ENCODE assay signal across 24 mouse cellular contexts in the genomic region with DNA sequence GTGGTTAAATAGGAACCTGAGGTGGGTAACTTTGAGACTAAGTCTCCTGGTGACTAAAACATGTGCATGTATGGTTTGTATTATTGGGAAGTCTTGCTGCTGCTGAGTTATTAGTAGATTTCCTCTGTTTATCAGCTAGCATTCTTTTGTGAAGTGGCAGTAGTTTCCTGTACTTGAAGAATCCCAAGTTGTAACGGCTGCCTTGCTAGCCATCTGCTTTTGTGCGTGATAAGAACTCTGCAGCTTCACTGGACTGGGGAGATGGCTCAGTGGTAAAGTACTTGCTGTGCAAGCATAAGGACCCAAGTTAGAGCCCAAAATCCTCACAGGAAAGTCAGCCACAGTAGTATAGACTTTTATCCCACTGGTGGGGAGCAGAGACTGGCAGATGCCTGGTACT. TPM values are rescaled to one million over a fixed set of nuclear protein-coding genes. Genes with fewer than 3 reads are reported as not detected.
DNase-seq lines count a peak whose midpoint lies in the region; ATAC-seq and TF ChIP-seq lines count a peak whose summit lies in the region.
"Had no signal": no experiment of that assay in that cellular context is flagged by ENCODE, and none has a peak within 500 bp of the region (broad histone marks: within the 10 kb centered on the region; RNA-seq: fewer than 3 reads in every experiment).

No protein-coding gene starts in this region.

- WGBS in heart, embryonic 15.5 days = 24% methylated on average over 2 of the region's 2 CpGs
- WGBS in heart, embryonic 10.5 days = 28% methylated on average over 2 of the region's 2 CpGs
- 86% methylated on average over 2 of the region's 2 CpGs for WGBS in midbrain, embryonic 11.5 days
- 93% methylated on average over 2 of the region's 2 CpGs for WGBS in midbrain, embryonic 14.5 days
- WGBS in liver, embryonic 15.5 days (ENCODE audit: insufficient replicate concordance) = 28% methylated on average over 2 of the region's 2 CpGs
- 89% methylated on average over 2 of the region's 2 CpGs for WGBS in cerebellum, adult 2 months

- no peak for TF ChIP-seq POLR2A in cerebellum, adult 2 months (IDR thresholded peaks at IDR 0.05; ENCODE audit: borderline replicate concordance, insufficient read depth, low read length)

- peaks cover 8% of the 10 kb centered on the region for H3K4me1 ChIP-seq in heart, embryonic 15.5 days (replicated peaks)
- peaks cover 8% of the 10 kb centered on the region; the same call in 1 of the 2 replicates for H3K4me1 ChIP-seq in heart, embryonic 10.5 days
- H3K4me1 ChIP-seq in midbrain, embryonic 11.5 days (ENCODE audit: control insufficient read depth, insufficient read depth, low read length) = peaks cover 2% of the 10 kb centered on the region
- peaks cover 2% of the 10 kb centered on the region for H3K4me1 ChIP-seq in midbrain, embryonic 14.5 days (ENCODE audit: control insufficient read depth, insufficient read depth, low read length)
- peaks cover 19% of the 10 kb centered on the region for H3K4me1 ChIP-seq in liver, embryonic 15.5 days (replicated peaks)
- no peaks in the 10 kb centered on the region; the same call in 1 of the 2 replicates for H3K4me1 ChIP-seq in cerebellum, adult 2 months (ENCODE audit: control insufficient read depth, insufficient read depth, low read length)

- H3K9ac ChIP-seq in heart, embryonic 15.5 days = no peak overlapping the region
- H3K9ac ChIP-seq in midbrain, embryonic 11.5 days (ENCODE audit: low read length) = no peak overlapping the region
- H3K9ac ChIP-seq in midbrain, embryonic 14.5 days (replicated peaks; ENCODE audit: low read length) = no peak overlapping the region
- H3K9ac ChIP-seq in liver, embryonic 15.5 days = no peak overlapping the region
- H3K9ac ChIP-seq: hindbrain, embryonic 15.5 days; kidney, embryonic 15.5 days; midbrain, embryonic 12.5 days; stomach, embryonic 15.5 days had no signal

- H3K9me3 ChIP-seq in heart, embryonic 15.5 days (replicated peaks) = no peaks in the 10 kb centered on the region
- no peaks in the 10 kb centered on the region for H3K9me3 ChIP-seq in heart, embryonic 10.5 days
- H3K9me3 ChIP-seq in midbrain, embryonic 11.5 days (ENCODE audit: control insufficient read depth, low read length) = no peaks in the 10 kb centered on the region
- H3K9me3 ChIP-seq in midbrain, embryonic 14.5 days (ENCODE audit: control insufficient read depth, low read length) = no peaks in the 10 kb centered on the region
- H3K9me3 ChIP-seq in liver, embryonic 15.5 days (replicated peaks) = no peaks in the 10 kb centered on the region
- H3K9me3 ChIP-seq: forebrain, embryonic 10.5 days; hindbrain, embryonic 15.5 days; kidney, embryonic 15.5 days; midbrain, embryonic 12.5 days; stomach, embryonic 15.5 days had no signal

- no peak for TF ChIP-seq CTCF in cerebellum, adult 2 months (IDR thresholded peaks at IDR 0.05; ENCODE audit: borderline replicate concordance, insufficient read depth, low read depth, low read length)

- H3K4me3 ChIP-seq in heart, embryonic 15.5 days = no peak overlapping the region
- no peak overlapping the region for H3K4me3 ChIP-seq in heart, embryonic 10.5 days
- H3K4me3 ChIP-seq in midbrain, embryonic 11.5 days (ENCODE audit: low read depth, low read length) = no peak overlapping the region
- no peak overlapping the region for H3K4me3 ChIP-seq in midbrain, embryonic 14.5 days (replicated peaks; ENCODE audit: low read depth, low read length)
- no peak overlapping the region for H3K4me3 ChIP-seq in liver, embryonic 15.5 days (replicated peaks)
- H3K4me3 ChIP-seq in cerebellum, adult 2 months (replicated peaks; ENCODE audit: insufficient read depth, low read depth, low read length) = no peak overlapping the region
- H3K4me3 ChIP-seq: forebrain, embryonic 10.5 days; heart, adult 2 months; hindbrain, embryonic 15.5 days; kidney, embryonic 15.5 days; midbrain, embryonic 12.5 days; stomach, embryonic 15.5 days had no signal

- H3K36me3 ChIP-seq in heart, embryonic 15.5 days = peaks cover 61% of the 10 kb centered on the region
- peaks cover 65% of the 10 kb centered on the region for H3K36me3 ChIP-seq in heart, embryonic 10.5 days
- H3K36me3 ChIP-seq in midbrain, embryonic 11.5 days (ENCODE audit: control insufficient read depth, insufficient read depth, low read length) = peaks cover 19% of the 10 kb centered on the region
- peaks cover 78% of the 10 kb centered on the region for H3K36me3 ChIP-seq in midbrain, embryonic 14.5 days (ENCODE audit: control insufficient read depth, insufficient read depth, low read length)
- H3K36me3 ChIP-seq in liver, embryonic 15.5 days (replicated peaks) = peaks cover 65% of the 10 kb centered on the region

- H3K27me3 ChIP-seq in heart, embryonic 15.5 days = no peaks in the 10 kb centered on the region
- no peaks in the 10 kb centered on the region for H3K27me3 ChIP-seq in heart, embryonic 10.5 days (ENCODE audit: insufficient read depth, poor library complexity, severe bottlenecking)
- H3K27me3 ChIP-seq in midbrain, embryonic 11.5 days (ENCODE audit: control insufficient read depth, insufficient read depth, low read length) = no peaks in the 10 kb centered on the region
- H3K27me3 ChIP-seq in midbrain, embryonic 14.5 days (ENCODE audit: control insufficient read depth, insufficient read depth, low read length) = no peaks in the 10 kb centered on the region
- no peaks in the 10 kb centered on the region for H3K27me3 ChIP-seq in liver, embryonic 15.5 days
- no peaks in the 10 kb centered on the region for H3K27me3 ChIP-seq in cerebellum, adult 2 months (ENCODE audit: control insufficient read depth, insufficient read depth, low read length)
- H3K27me3 ChIP-seq: hindbrain, embryonic 15.5 days; kidney, embryonic 15.5 days; midbrain, embryonic 12.5 days; Patski; stomach, embryonic 15.5 days had no signal

- H3K27ac ChIP-seq in heart, embryonic 15.5 days = 0 out of 2 replicates have a peak overlapping the region, but pooled peaks have one; percentile 2
- no peak overlapping the region for H3K27ac ChIP-seq in heart, embryonic 10.5 days
- H3K27ac ChIP-seq in midbrain, embryonic 11.5 days (ENCODE audit: low read depth, low read length) = no peak overlapping the region
- no peak overlapping the region for H3K27ac ChIP-seq in midbrain, embryonic 14.5 days (replicated peaks; ENCODE audit: low read depth, low read length)
- H3K27ac ChIP-seq in liver, embryonic 15.5 days (replicated peaks) = 0 out of 2 replicates have a peak overlapping the region, but pooled peaks have one; percentile 1
- no peak overlapping the region for H3K27ac ChIP-seq in cerebellum, adult 2 months (ENCODE audit: insufficient read depth, low read length)
- H3K27ac ChIP-seq: forebrain, embryonic 10.5 days; heart, adult 2 months; hindbrain, embryonic 15.5 days; kidney, embryonic 15.5 days; macrophage; midbrain, embryonic 12.5 days; stomach, embryonic 15.5 days had no signal

- no peak overlapping the region for H3K4me2 ChIP-seq in heart, embryonic 15.5 days
- H3K4me2 ChIP-seq in midbrain, embryonic 11.5 days = no peak overlapping the region
- no peak overlapping the region for H3K4me2 ChIP-seq in midbrain, embryonic 14.5 days (ENCODE audit: low read length)
- no peak overlapping the region for H3K4me2 ChIP-seq in liver, embryonic 15.5 days
- H3K4me2 ChIP-seq: hindbrain, embryonic 15.5 days; kidney, embryonic 15.5 days; midbrain, embryonic 12.5 days; stomach, embryonic 15.5 days had no signal

- no peak for ATAC-seq in heart, embryonic 15.5 days (replicated peaks; ENCODE audit: insufficient number of reproducible peaks, insufficient read depth, low FRiP score, low read depth)
- ATAC-seq in midbrain, embryonic 11.5 days (ENCODE audit: low FRiP score) = no peak
- ATAC-seq in midbrain, embryonic 14.5 days (ENCODE audit: low FRiP score, low TSS enrichment) = no peak
- ATAC-seq in liver, embryonic 15.5 days (ENCODE audit: insufficient read depth) = no peak
- ATAC-seq: forebrain, embryonic 16.5 days; Patski had no signal

- DNase-seq in heart, embryonic 10.5 days (ENCODE audit: low spot score) = no peak
- DNase-seq in midbrain, embryonic 11.5 days (ENCODE audit: low spot score, missing footprints) = peak; percentile 68
- no peak for DNase-seq in midbrain, embryonic 14.5 days
- DNase-seq in gastrocnemius, adult 18-20 months (ENCODE audit: low spot score) = no peak
- DNase-seq in cerebellum, adult 2 months = no peak
- DNase-seq: adrenal gland, postnatal 36 days; cerebellum, postnatal 10 days; gastrocnemius, postnatal 25 days; heart, adult 2 months; heart, postnatal 14 days; layer of hippocampus, adult 9-11 months; thymus, postnatal 25 days had no signal

RNA-seq across cellular contexts. Expression of gene Ccdc174, which starts 6.0 kb away (rescaled TPM):
- polyA plus RNA-seq in heart, embryonic 15.5 days (2015; fragmentation: Nextera tagmentation; extraction: Ambion mirVana) = 20.4 and 25.0 TPM in 2 replicates
- 22.1 and 26.2 TPM in 2 replicates for polyA plus RNA-seq in heart, embryonic 10.5 days (2016; fragmentation: Nextera tagmentation; extraction: Ambion mirVana)
- polyA plus RNA-seq in midbrain, embryonic 11.5 days (2014; fragmentation: Nextera tagmentation; extraction: Ambion mirVana) = 50.2 and 52.8 TPM in 2 replicates
- 43.3 and 47.3 TPM in 2 replicates for polyA plus RNA-seq in midbrain, embryonic 14.5 days (2014; fragmentation: Nextera tagmentation; extraction: Ambion mirVana)
- 9.2 and 11.7 TPM in 2 replicates for polyA plus RNA-seq in liver, embryonic 15.5 days (2015; fragmentation: Nextera tagmentation; extraction: Ambion mirVana)
- total RNA-seq in gastrocnemius, adult 18-20 months (2021) = 10 to 100 TPM in 1 of 2 experiments, 1 to 10 TPM in 1; 8.1 to 10.2 TPM
- 20.7 and 21.4 TPM in 2 replicates for polyA plus RNA-seq in cerebellum, adult 2 months (2012; rRNA removed)

RNA-seq across cellular contexts. Expression of gene 4930590J08Rik, which starts 18.8 kb away (rescaled TPM):
- 0.19 and 0.31 TPM in 2 replicates for polyA plus RNA-seq in heart, embryonic 15.5 days (2015; fragmentation: Nextera tagmentation; extraction: Ambion mirVana)
- 0.19 and 0.51 TPM in 2 replicates for polyA plus RNA-seq in heart, embryonic 10.5 days (2016; fragmentation: Nextera tagmentation; extraction: Ambion mirVana)
- 0.45 and 0.62 TPM in 2 replicates for polyA plus RNA-seq in midbrain, embryonic 11.5 days (2014; fragmentation: Nextera tagmentation; extraction: Ambion mirVana)
- 1.1 and 1.7 TPM in 2 replicates for polyA plus RNA-seq in midbrain, embryonic 14.5 days (2014; fragmentation: Nextera tagmentation; extraction: Ambion mirVana)
- 0.08 and 0.13 TPM in 2 replicates for polyA plus RNA-seq in liver, embryonic 15.5 days (2015; fragmentation: Nextera tagmentation; extraction: Ambion mirVana)
- total RNA-seq in gastrocnemius, adult 18-20 months (2021) = 1 to 10 TPM; 2.0 to 2.1 TPM
- 3.2 and 3.7 TPM in 2 replicates for polyA plus RNA-seq in cerebellum, adult 2 months (2012; rRNA removed)
- total RNA-seq: monocyte, adult 5-6 weeks had no signal

RNA-seq across cellular contexts. Expression of gene Grip2, which starts 56.8 kb away (rescaled TPM):
- polyA plus RNA-seq in heart, embryonic 15.5 days (2015; fragmentation: Nextera tagmentation; extraction: Ambion mirVana) = 7.9 and 9.6 TPM in 2 replicates
- polyA plus RNA-seq in heart, embryonic 10.5 days (2016; fragmentation: Nextera tagmentation; extraction: Ambion mirVana) = 5.6 and 9.4 TPM in 2 replicates
- 0.46 and 0.76 TPM in 2 replicates for polyA plus RNA-seq in midbrain, embryonic 11.5 days (2014; fragmentation: Nextera tagmentation; extraction: Ambion mirVana)
- 7.5 and 7.6 TPM in 2 replicates for polyA plus RNA-seq in midbrain, embryonic 14.5 days (2014; fragmentation: Nextera tagmentation; extraction: Ambion mirVana)
- 0.10 and 0.12 TPM in 2 replicates for polyA plus RNA-seq in liver, embryonic 15.5 days (2015; fragmentation: Nextera tagmentation; extraction: Ambion mirVana)
- 1 to 10 TPM; 2.6 to 3.0 TPM for total RNA-seq in gastrocnemius, adult 18-20 months (2021)
- 13.5 and 15.5 TPM in 2 replicates for polyA plus RNA-seq in cerebellum, adult 2 months (2012; rRNA removed)
- total RNA-seq: monocyte, adult 5-6 weeks; neutrophil, adult 5-6 weeks had no signal
- polyA plus RNA-seq: macrophage had no signal

Comparison
In these comparisons a context has a peak if more than half of its experiments do, and no peak if none do; other contexts are left out.
1. H3K27ac ChIP-seq: peak in heart, embryonic 15.5 days (single experiment) and liver, embryonic 15.5 days (single experiment); none in heart, embryonic 10.5 days (single experiment), midbrain, embryonic 11.5 days (single experiment), midbrain, embryonic 14.5 days (single experiment) and cerebellum, adult 2 months (single experiment).